Mouse (Mus musculus) hindbrain, embryonic 13.5 days (tissue): ENCODE results near the gene Kcnip1. TPM values are rescaled to one million over a fixed set of nuclear protein-coding genes. Genes with fewer than 3 reads are reported as not detected.
A peak's percentile ranks its signal among the peaks of the same experiment; 100 is the strongest.

ENCODE experiments used
- ATAC-seq: fragments of 200-750 bp; cut with Nextera tagmentation; 2 replicates; pipeline ENCODE4 v1.8.0; 2017; ENCODE audit warnings: moderate TSS enrichment; ENCODE audit not compliant: low FRiP score
- H3K27ac ChIP-seq: fragments of 300-500 bp; sonication (generic); 2 replicates; pipeline ENCODE4 v1.5.1; 2015; ENCODE audit warnings: inconsistent platforms, mild to moderate bottlenecking, moderate library complexity
- H3K27me3 ChIP-seq: fragments of 300-500 bp; sonication (generic); 2 replicates; pipeline ENCODE4 v1.6.1; 2015; ENCODE audit warnings: mild to moderate bottlenecking, inconsistent platforms
- H3K36me3 ChIP-seq: fragments of 300-500 bp; sonication (generic); 2 replicates; pipeline ENCODE4 v1.6.1; 2015; ENCODE audit warnings: mild to moderate bottlenecking, inconsistent platforms
- H3K4me1 ChIP-seq: fragments of 300-500 bp; sonication (generic); replicated peaks from 2 replicates; pipeline ENCODE4 v1.6.1; 2015; ENCODE audit warnings: inconsistent platforms
- H3K4me2 ChIP-seq: fragments of 300-500 bp; sonication (generic); 2 replicates; pipeline ENCODE4 v1.6.1; 2015; ENCODE audit warnings: inconsistent platforms, mild to moderate bottlenecking, moderate library complexity
- H3K4me3 ChIP-seq: fragments of 300-500 bp; sonication (generic); 2 replicates; pipeline ENCODE4 v1.5.1; 2015; ENCODE audit warnings: mild to moderate bottlenecking, inconsistent platforms
- H3K9ac ChIP-seq: fragments of 300-500 bp; sonication (generic); 2 replicates; pipeline ENCODE4 v1.6.1; 2015; ENCODE audit warnings: mild to moderate bottlenecking, inconsistent platforms
- H3K9me3 ChIP-seq: fragments of 300-500 bp; sonication (generic); 2 replicates; pipeline ENCODE4 v1.6.1; 2016; ENCODE audit warnings: inconsistent platforms
- WGBS: fragments of 180-500 bp; shearing (Covaris S2); methylation state at CpG from one replicate; pipeline ENCODE4 v1.1.7; 2015; 5-methylcytosine and 5-hydroxymethylcytosine counted together
- polyA plus RNA-seq: library from polyadenylated mRNA; unstranded; fragments of >200 nt; fragmentation: Nextera tagmentation; extraction: Ambion mirVana; gene quantifications from 2 replicates; pipeline ENCODE4 v1.2.1, GENCODE M21; 2015

Kcnip1 gene
- polyA plus RNA-seq, 1 experiment from 2014 or later, result 71.3 TPM

DNA sequence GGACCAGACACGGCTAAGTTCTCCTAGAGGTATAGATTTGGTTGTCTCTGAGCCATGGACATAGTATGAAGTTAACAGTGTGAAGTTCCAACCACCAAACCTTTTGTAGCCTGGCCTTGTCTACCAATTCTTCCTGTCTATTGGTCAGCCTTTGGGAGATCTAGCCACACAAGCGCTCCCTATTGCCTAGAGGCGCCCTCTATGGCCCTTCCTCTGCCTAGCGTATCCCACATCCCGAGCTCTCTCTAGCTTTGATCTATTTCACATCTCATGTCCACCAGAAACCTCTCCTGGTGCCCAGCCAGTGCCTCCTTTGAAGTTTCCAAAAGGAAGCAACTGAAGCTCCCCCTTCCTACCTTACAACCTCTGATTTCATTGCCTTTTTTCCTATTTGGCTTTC, 147.0 kb downstream of the Kcnip1 start:
- Histone ChIP-seq H3K27me3 (peaks cover 27% of the 10 kb centered on the region; the same call in 1 of the 2 replicates), H3K9me3 (no peaks in the 10 kb centered on the region), H3K4me1 (peaks cover 49% of the 10 kb centered on the region), H3K4me3 (no peak overlapping the region), H3K27ac (no peak overlapping the region), H3K9ac (no peak overlapping the region), H3K36me3 (no peaks in the 10 kb centered on the region), H3K4me2 (no peak overlapping the region)
- ATAC-seq, result no peak
- WGBS, result 77% methylated on average over 5 of the region's 5 CpGs

DNA sequence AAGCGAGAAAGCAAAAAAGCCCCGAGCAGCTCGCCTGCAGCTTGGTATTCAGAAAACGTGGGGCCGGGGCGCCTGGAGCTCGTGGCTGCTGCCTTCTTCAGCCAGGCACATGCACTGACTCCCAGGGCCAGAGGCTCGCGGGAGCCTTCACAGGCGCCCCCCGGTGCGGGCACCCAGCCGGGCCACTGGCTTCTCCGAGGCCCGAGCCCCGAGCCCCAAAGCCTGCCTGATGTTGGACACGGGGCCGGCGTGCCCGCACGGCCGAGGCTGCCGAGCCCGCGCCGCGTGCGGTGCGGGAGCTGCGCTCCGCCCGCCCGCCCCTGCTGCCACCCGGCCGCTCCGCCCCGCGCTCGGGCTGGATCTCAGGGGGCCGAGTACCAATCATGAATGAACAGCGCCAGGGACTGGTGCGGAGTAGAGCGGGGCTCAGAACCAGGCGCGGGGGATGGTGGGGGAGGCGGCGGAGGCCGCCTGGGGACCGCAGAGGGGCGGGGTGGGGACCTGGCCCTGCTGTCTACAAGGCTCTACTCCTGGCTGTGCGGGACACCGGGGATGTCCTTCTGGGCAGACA, 149.6 kb downstream of the Kcnip1 start:
- under 1% methylated on average over 50 of the region's 52 CpGs for WGBS
- Histone ChIP-seq H3K4me1 (peaks cover 51% of the 10 kb centered on the region), H3K9ac (peak overlapping the region; percentile 84), H3K27ac (peak overlapping the region; percentile 77), H3K27me3 (peaks cover 27% of the 10 kb centered on the region; the same call in 1 of the 2 replicates), H3K4me2 (peak overlapping the region; percentile 76), H3K9me3 (no peaks in the 10 kb centered on the region), H3K4me3 (peak overlapping the region; percentile 51), H3K36me3 (no peaks in the 10 kb centered on the region)
- ATAC-seq, result peak; percentile 83

DNA sequence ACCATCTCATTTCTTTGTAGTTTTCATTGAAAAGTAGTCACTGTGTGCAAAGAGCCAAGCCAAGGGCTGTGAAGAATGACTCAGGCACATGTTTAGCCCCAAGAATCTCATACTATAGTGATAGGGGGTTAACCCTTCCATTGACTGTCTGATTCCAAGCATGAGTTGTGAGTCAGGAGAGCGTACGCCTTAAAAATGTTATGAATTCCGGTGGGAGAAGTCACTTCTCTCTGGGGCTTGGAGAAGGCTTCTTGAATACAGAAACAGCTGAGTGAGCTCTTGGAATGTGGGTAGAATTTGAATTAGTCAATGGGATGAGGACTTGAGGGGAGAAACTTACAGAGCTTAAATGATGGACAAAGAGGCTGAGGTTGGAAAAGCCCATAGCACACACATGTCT, 153.9 kb downstream of the Kcnip1 start:
- H3K4me2 ChIP-seq, result peak overlapping the region; percentile 17; the same call in 1 of the 2 replicates

DNA sequence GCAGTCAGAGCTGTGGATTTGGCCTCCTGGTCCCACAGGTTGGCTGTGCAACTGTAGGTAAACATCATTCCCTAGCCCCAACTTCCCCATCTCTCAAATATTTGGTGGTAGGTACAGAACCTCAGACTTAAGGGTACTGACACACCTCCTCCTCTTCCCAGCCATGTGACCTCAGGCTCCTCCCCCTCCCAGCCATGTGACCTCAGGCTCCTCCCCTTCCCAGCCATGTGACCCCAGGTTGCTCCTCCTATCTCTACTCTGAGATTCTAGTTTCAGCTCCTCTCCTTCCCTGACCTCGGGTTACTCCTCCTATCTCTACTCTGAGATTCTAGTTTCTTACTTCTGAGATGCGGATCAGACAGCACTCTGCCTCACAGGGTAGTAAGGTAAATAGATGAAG, 163.2 kb downstream of the Kcnip1 start:
- no peaks in the 10 kb centered on the region for H3K27me3 ChIP-seq
- 84% methylated on average over 2 of the region's 2 CpGs for WGBS
- no peaks in the 10 kb centered on the region for H3K36me3 ChIP-seq
- ATAC-seq, result no peak
- no peak overlapping the region for H3K9ac ChIP-seq
- H3K4me1 ChIP-seq, result peaks cover 28% of the 10 kb centered on the region
- H3K4me2 ChIP-seq, result no peak overlapping the region
- H3K4me3 ChIP-seq, result no peak overlapping the region
- H3K9me3 ChIP-seq, result no peaks in the 10 kb centered on the region
- H3K27ac ChIP-seq, result no peak overlapping the region

More for the DNA sequence above, 153.9 kb downstream of the Kcnip1 start:
- no peaks in the 10 kb centered on the region for H3K9me3 ChIP-seq
- no peak overlapping the region for H3K4me3 ChIP-seq
- no peaks in the 10 kb centered on the region for H3K36me3 ChIP-seq
- WGBS, result 79% methylated on average over 3 of the region's 3 CpGs
- no peak overlapping the region for H3K27ac ChIP-seq
- peaks cover 54% of the 10 kb centered on the region for H3K4me1 ChIP-seq
- no peak overlapping the region for H3K9ac ChIP-seq
- peaks cover 10% of the 10 kb centered on the region; the same call in 1 of the 2 replicates for H3K27me3 ChIP-seq
- no peak for ATAC-seq

DNA sequence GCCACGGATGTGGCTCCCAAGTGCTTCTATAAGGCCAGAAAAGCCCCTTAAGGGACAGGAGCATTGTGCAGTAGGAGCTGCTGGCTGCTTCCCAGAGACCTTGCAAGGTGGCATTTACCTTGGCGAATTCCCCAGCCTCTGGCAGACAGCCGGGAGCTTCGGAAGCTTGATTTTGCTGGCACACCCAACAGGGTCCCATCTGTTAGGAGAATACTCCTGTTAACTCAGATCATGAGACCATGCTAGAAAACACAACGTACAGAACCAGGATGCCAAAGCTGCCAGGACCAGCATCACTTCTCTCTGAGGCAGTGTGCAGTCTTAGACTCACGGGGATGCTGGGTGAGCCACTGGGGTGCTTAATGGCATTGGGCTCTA, 165.1 kb downstream of the Kcnip1 start:
- Histone ChIP-seq H3K27ac (peak overlapping the region; percentile 83), H3K9ac (no peak overlapping the region), H3K4me3 (no peak overlapping the region), H3K4me1 (peaks cover 43% of the 10 kb centered on the region), H3K27me3 (no peaks in the 10 kb centered on the region), H3K9me3 (no peaks in the 10 kb centered on the region), H3K4me2 (no peak overlapping the region), H3K36me3 (no peaks in the 10 kb centered on the region)
- ATAC-seq, result no peak
- WGBS, result 52% methylated on average over 6 of the region's 6 CpGs

DNA sequence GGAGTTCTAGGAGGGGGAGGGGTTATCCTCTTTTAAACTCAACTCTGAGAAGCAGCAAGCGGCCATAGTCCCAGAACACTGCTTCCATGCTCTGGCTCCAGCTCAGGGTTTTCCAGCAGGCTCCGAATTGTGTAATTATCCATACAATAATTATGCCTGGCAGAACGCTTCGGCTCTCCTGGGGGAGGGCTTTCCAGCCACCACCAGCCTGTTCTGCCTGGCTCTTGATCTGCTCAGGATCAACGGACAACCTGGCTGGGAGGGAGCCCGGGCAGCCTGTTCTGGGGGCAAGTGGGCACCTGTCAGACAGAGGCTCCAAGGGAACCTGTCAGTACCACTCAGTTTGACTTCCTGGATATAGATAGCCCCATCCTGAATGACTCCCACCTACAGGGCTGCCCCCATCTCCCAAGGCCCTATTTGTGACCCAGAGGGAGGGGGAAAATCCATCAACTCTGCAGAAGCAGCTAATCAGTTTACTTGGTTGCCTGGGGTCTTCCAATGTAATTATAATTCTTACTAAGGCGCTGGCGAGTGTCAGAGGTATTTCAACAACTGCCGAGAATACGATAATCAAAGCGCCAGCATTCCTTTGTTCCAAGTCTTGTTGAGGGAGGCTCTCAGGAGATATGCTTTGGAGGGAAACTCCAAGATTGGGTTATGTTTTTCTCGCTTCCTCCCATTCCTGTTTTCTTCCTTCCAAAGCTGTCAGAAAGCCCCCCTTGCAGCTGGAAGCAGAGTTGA, 165.7 kb downstream of the Kcnip1 start:
- peak; percentile 49 for ATAC-seq
- Histone ChIP-seq H3K9ac (peak overlapping the region; percentile 39; the same call in 1 of the 2 replicates), H3K27me3 (no peaks in the 10 kb centered on the region), H3K27ac (peak overlapping the region; percentile 83), H3K4me1 (peaks cover 43% of the 10 kb centered on the region), H3K9me3 (no peaks in the 10 kb centered on the region), H3K4me3 (no peak overlapping the region), H3K36me3 (no peaks in the 10 kb centered on the region), H3K4me2 (no peak overlapping the region; the same call in 1 of the 2 replicates)
- WGBS, result 41% methylated on average over 12 of the region's 12 CpGs

DNA sequence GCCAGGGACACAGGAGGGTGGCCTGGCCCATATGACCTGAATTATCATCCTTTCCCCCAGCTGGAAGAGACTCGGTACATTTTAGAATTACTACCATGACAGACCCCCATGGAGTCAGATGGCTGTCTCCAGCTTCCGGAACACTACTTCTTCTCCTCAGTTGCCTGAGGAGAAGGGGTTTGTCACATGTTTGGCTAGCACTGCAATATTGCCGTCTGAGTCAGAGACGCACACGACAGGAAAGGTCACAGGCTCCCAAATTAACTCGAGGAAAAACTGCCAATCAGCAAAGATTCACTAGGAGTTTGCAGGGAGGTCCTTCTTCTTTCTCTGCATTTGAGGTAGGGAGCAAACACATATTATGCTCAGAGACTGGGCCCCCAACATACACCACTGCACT, 168.2 kb downstream of the Kcnip1 start:
- 50% methylated on average over 6 of the region's 6 CpGs for WGBS

DNA sequence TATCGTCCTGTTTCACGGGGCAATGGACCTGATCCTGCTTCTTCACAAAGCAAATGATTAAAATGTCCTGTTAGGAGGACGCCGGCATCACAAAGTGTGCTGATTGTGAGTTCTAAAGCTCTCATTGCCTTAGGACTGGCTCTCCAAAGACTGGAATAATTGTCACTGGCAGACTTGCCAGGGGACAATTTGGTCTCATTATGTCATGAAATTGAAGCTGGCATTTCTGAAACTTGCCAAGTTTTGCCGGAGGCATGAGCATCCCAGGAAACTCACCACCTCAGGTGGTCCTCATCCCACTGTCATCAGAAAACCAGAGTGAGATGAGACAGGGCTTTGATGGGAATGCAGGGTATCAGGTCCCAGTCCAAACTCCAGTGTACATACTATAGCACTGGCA, 171.6 kb downstream of the Kcnip1 start:
- Histone ChIP-seq H3K9me3 (no peaks in the 10 kb centered on the region), H3K4me2 (no peak overlapping the region), H3K27me3 (peaks cover 7% of the 10 kb centered on the region; the same call in 1 of the 2 replicates), H3K27ac (no peak overlapping the region), H3K4me3 (no peak overlapping the region), H3K9ac (no peak overlapping the region), H3K4me1 (peaks cover 25% of the 10 kb centered on the region), H3K36me3 (no peaks in the 10 kb centered on the region)
- ATAC-seq, result no peak
- WGBS, result 88% methylated on average over 5 of the region's 5 CpGs

More for the DNA sequence above, 168.2 kb downstream of the Kcnip1 start:
- no peaks in the 10 kb centered on the region for H3K36me3 ChIP-seq
- H3K9me3 ChIP-seq, result no peaks in the 10 kb centered on the region
- H3K4me2 ChIP-seq, result no peak overlapping the region
- H3K27me3 ChIP-seq, result peaks cover 7% of the 10 kb centered on the region; the same call in 1 of the 2 replicates
- no peak for ATAC-seq
- H3K4me1 ChIP-seq, result peaks cover 43% of the 10 kb centered on the region
- H3K27ac ChIP-seq, result 0 out of 2 replicates have a peak overlapping the region, but pooled peaks have one; percentile 6
- no peak overlapping the region for H3K4me3 ChIP-seq
- no peak overlapping the region for H3K9ac ChIP-seq

DNA sequence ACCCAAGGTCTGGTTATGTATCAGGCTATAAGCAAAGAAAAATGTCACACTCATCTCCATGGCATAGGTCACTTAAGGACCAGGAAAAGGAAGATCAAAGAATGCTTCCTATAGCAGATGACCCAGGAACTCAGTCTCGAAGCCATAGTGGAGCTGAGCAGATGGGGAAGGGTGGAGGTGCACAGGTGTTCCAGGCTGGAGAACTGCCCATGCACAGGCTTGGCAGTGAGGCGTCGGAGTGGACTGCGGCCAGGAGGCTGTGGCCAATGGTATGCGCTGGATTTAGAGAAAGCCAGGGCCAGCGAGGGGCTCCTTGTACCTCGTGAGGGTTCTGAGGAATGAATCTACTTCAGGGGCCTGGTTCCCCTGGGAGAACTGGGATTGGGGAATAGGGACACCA, 172.1 kb downstream of the Kcnip1 start:
- Histone ChIP-seq H3K36me3 (no peaks in the 10 kb centered on the region), H3K4me3 (no peak overlapping the region), H3K9ac (no peak overlapping the region), H3K9me3 (no peaks in the 10 kb centered on the region), H3K4me1 (peaks cover 29% of the 10 kb centered on the region), H3K27ac (no peak overlapping the region), H3K4me2 (no peak overlapping the region), H3K27me3 (peaks cover 7% of the 10 kb centered on the region; the same call in 1 of the 2 replicates)
- WGBS, result 87% methylated on average over 7 of the region's 7 CpGs
- no peak for ATAC-seq

DNA sequence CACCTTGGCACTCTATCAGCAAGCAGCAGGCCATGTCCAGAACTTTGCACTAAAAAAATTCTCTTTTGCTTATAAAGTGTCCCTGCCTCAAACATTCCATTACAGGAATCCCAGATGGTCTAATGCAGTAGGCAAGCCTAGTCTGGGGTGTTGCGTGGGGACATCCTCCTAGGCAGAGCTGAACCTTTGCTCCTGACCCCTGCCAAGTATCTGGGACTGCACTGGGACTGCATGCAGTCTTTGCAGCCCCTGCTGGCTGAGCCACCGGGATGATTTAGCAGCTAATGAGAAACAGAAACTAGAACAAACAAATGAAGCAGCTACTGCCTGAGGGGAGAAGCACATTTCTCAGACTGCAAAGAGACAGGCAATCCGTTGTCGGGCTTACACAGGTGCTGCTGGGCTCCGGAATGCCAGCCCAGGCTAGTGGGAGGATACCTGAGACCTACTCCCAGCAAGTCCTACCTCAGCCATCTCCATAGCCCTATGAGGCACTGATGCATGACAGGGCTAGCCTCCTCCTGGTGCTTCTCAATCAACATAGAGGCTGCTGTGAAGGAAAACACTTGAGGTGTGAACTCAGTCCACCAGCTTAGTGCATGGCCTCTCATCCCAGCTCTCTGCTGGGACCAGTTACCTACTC, 174.0 kb downstream of the Kcnip1 start:
- Histone ChIP-seq H3K27me3 (peaks cover 7% of the 10 kb centered on the region; the same call in 1 of the 2 replicates), H3K4me3 (no peak overlapping the region), H3K9ac (no peak overlapping the region), H3K9me3 (no peaks in the 10 kb centered on the region), H3K4me1 (peaks cover 21% of the 10 kb centered on the region), H3K4me2 (no peak overlapping the region), H3K27ac (0 out of 2 replicates have a peak overlapping the region, but pooled peaks have one; percentile 35), H3K36me3 (no peaks in the 10 kb centered on the region)
- ATAC-seq, result no peak
- 41% methylated on average over 5 of the region's 5 CpGs for WGBS

DNA sequence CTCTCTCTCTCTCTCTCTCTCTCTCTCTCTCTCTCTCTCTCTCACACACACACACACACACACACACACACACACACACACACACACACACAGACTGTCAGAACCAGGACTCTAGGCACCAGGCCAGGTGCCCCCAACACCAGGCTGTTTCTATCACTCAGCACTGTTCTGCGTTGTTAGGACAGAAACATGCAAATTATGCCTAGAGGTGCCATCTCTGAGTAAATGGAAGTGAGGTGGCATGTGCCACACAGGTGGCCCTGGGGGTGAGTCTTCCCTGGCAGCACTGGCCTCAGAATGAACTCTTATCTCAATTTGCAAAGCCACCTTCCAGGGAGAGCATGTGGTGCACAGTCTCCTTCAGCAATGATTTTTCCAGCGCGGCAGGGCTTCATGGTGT, 176.9 kb downstream of the Kcnip1 start:
- H3K4me3 ChIP-seq, result no peak overlapping the region
- no peak for ATAC-seq
- peaks cover 14% of the 10 kb centered on the region for H3K4me1 ChIP-seq
- no peak overlapping the region for H3K4me2 ChIP-seq
- H3K27ac ChIP-seq, result peak overlapping the region; percentile 55
- H3K27me3 ChIP-seq, result no peaks in the 10 kb centered on the region
- H3K9me3 ChIP-seq, result no peaks in the 10 kb centered on the region
- WGBS, result 56% methylated on average over 3 of the region's 3 CpGs
- no peak overlapping the region for H3K9ac ChIP-seq
- H3K36me3 ChIP-seq, result no peaks in the 10 kb centered on the region

DNA sequence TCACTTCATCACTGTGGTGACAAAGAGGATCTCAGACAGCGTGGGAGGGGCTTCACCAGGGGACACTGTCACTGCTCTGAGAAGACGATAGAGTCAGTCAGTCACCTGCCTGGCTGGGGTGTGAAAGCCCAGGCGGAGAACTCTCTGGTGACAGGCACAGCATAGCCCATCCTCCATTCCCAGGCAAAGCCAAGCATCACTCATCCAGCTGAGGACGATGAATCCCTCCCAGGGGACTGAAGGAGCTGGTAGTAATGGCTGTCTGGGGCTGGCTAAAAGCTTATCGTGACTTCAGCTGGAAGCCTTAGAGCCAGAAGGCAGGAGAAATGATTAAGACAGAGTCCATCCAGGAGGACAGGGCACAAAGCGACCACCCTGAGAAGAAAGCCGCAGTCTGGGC, 182.8 kb downstream of the Kcnip1 start:
- Histone ChIP-seq H3K4me3 (no peak overlapping the region), H3K27me3 (no peaks in the 10 kb centered on the region), H3K9me3 (no peaks in the 10 kb centered on the region), H3K9ac (no peak overlapping the region), H3K4me2 (no peak overlapping the region), H3K36me3 (no peaks in the 10 kb centered on the region), H3K4me1 (peaks cover 5% of the 10 kb centered on the region; the same call in 1 of the 2 replicates), H3K27ac (no peak overlapping the region)
- ATAC-seq, result no peak
- WGBS, result 61% methylated on average over 7 of the region's 7 CpGs
